Mouse (Mus musculus) stomach, postnatal 0 days (tissue): ENCODE measurements at regions not wholly inside any gene's neighbourhood (a gene's known extent, or its start where the extent isn't known, plus 50 kb on each side); places are given as distances from the start of the nearest gene placed in this dataset.

Source experiments
- CTCF ChIP-seq: IDR thresholded peaks from 2 replicates; pipeline ENCODE4 v1.5.1; 2016; ENCODE audit warnings: antibody characterized with exemption, low read depth, mild to moderate bottlenecking, moderate library complexity
- EP300 ChIP-seq: optimal IDR thresholded peaks from 2 replicates; pipeline ENCODE3; 2016; ENCODE audit warnings: antibody characterized with exemption

DNA sequence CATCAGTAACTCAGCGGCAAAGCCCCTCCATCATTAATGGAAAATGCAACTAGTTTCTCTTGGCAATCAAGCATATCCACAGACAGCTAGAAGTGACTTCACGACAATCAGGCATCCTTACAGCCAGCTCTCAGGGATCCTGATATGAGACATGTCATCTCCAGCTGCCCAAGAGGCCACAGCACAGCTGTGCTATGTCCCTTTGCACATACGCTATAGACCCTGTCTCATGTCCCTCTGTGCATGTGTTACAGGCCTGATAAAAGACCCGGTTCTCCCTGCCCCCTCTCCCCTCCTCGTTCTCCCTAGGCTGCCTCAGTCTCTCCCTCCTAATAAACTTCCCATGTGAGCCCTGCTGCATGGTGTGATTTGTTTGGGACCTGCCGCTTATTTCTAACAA, 561.5 kb downstream of the Mdfic start:
- no peak for TF ChIP-seq EP300
- no peak for TF ChIP-seq CTCF
